Mouse (Mus musculus) Patski (cell line): ENCODE data around the gene Alox5. TPM values are rescaled to one million over a fixed set of nuclear protein-coding genes. Genes with fewer than 3 reads are reported as not detected.

Experiments
- ATAC-seq: fragments of 100-300 bp; one replicate; pipeline ENCODE4 v1.8.0; 2021
- CTCF ChIA-PET: fragments of 350-600 bp; sonication (Branson Sonifier 250); formaldehyde crosslinking; loops from one replicate; lab custom pipeline; 2022; ENCODE audit warnings: inconsistent platforms; lab: Charles Lee
- POLR2A ChIA-PET: fragments of 350-600 bp; sonication (Branson Sonifier 250); formaldehyde crosslinking; loops from one replicate; lab custom pipeline; 2022; ENCODE audit warnings: antibody characterized with exemption, inconsistent platforms; lab: Charles Lee
- DNase-seq: peaks from one replicate; pipeline ENCODE4 v3.0.0-alpha.2; 2011; ENCODE audit warnings: low read depth, low spot score
- H3K27me3 ChIP-seq: fragments of 371-371 bp; one replicate; pipeline ENCODE4 v1.5.1; 2021
- CTCF ChIP-seq: fragments of 100-300 bp; IDR thresholded peaks from one replicate; pipeline ENCODE4 v1.5.1; 2021
- in situ Hi-C: fragments of 300-500 bp; cut with MboI; formaldehyde crosslinking; loops from 3 replicates; pipeline ENCODE4 v1.11.1; 2018; ENCODE audit warnings: low pct_unique_long_range_greater_than_20kb, mixed read lengths
- polyA plus RNA-seq: library from polyadenylated mRNA; unstranded; gene quantifications from one replicate; pipeline ENCODE4 v1.2.3, GENCODE M21; 2021

Gene Alox5
- polyA plus RNA-seq, 1 experiment from 2014 or later: not detected

- POLR2A ChIA-PET: interaction anchor here (0.9 kb wide), 1 partner anchor 51 kb away, joined by 3 read pairs; no protein-coding TSS in a partner anchor
- CTCF ChIA-PET: no interaction called here
Observed at GRCm38 (mm10) chr6:116455781-116456180, 5.2 kb downstream of the Alox5 start.

GRCm38 (mm10) chr6:116440849-116441248 lies 20.1 kb downstream of the Alox5 start:
- peaks cover 34% of the 10 kb centered on the region for H3K27me3 ChIP-seq
- ChIA-PET POLR2A (no interaction called here), CTCF (no interaction called here)
- in situ Hi-C loops: no loop called here
- ATAC-seq (no peak), DNase-seq (no peak)
- no peak for TF ChIP-seq CTCF

More at GRCm38 (mm10) chr6:116455781-116456180, 5.2 kb downstream of the Alox5 start:
- DNase-seq (no peak), ATAC-seq (no peak)
- H3K27me3 ChIP-seq: peaks cover 28% of the 10 kb centered on the region
- TF ChIP-seq CTCF: no peak
- in situ Hi-C loops: no loop called here

GRCm38 (mm10) chr6:116440447-116440846 lies 20.5 kb downstream of the Alox5 start:
- peaks cover 38% of the 10 kb centered on the region for H3K27me3 ChIP-seq
- no peak for TF ChIP-seq CTCF
- no peak for ATAC-seq
- POLR2A ChIA-PET: no interaction called here
- CTCF ChIA-PET: no interaction called here
- no peak for DNase-seq
- in situ Hi-C loops: no loop called here

GRCm38 (mm10) chr6:116439531-116439930 lies 21.4 kb downstream of the Alox5 start:
- H3K27me3 ChIP-seq: peaks cover 40% of the 10 kb centered on the region
- no peak for TF ChIP-seq CTCF
- ATAC-seq: no peak
- ChIA-PET CTCF (no interaction called here), POLR2A (no interaction called here)
- in situ Hi-C loops: no loop called here
- DNase-seq: no peak

- POLR2A ChIA-PET: interaction anchor here (0.7 kb wide), 1 partner anchor 25 kb away, joined by 3 read pairs; no protein-coding TSS in a partner anchor
- in situ Hi-C loops: no loop called here
- DNase-seq (no peak), ATAC-seq (no peak)
- TF ChIP-seq CTCF: no peak
- CTCF ChIA-PET: interaction anchor here (0.8 kb wide), 1 partner anchor 13 kb away, joined by 3 read pairs; no protein-coding TSS in a partner anchor
- peaks cover 40% of the 10 kb centered on the region for H3K27me3 ChIP-seq
Observed at GRCm38 (mm10) chr6:116438864-116439263, 22.1 kb downstream of the Alox5 start.

GRCm38 (mm10) chr6:116428282-116428681 lies 32.7 kb downstream of the Alox5 start:
- DNase-seq (no peak), ATAC-seq (no peak)
- peaks cover 17% of the 10 kb centered on the region for H3K27me3 ChIP-seq
- CTCF ChIA-PET: no interaction called here
- POLR2A ChIA-PET: no interaction called here
- TF ChIP-seq CTCF: peak; percentile 69
- in situ Hi-C loops: no loop called here

GRCm38 (mm10) chr6:116427552-116427951 lies 33.4 kb downstream of the Alox5 start:
- peaks cover 14% of the 10 kb centered on the region for H3K27me3 ChIP-seq
- CTCF ChIA-PET: interaction anchor here (1.2 kb wide), 1 partner anchor 9 kb away, joined by 7 read pairs; no protein-coding TSS in a partner anchor
- ATAC-seq: no peak
- POLR2A ChIA-PET: no interaction called here
- TF ChIP-seq CTCF: no peak
- in situ Hi-C loops: no loop called here
- DNase-seq: no peak

GRCm38 (mm10) chr6:116423664-116424063 lies 37.3 kb downstream of the Alox5 start:
- peak; percentile 69 for TF ChIP-seq CTCF
- ChIA-PET CTCF (no interaction called here), POLR2A (interaction anchor here (0.5 kb wide), 1 partner anchor 85 kb away, joined by 5 read pairs; no protein-coding TSS in a partner anchor)
- H3K27me3 ChIP-seq: peaks cover 7% of the 10 kb centered on the region
- no peak for ATAC-seq
- in situ Hi-C loops: loop anchor here (5.0 to 25.0 kb wide), 2 partner anchors 156 to 536 kb away; no protein-coding TSS in a partner anchor
- DNase-seq: no peak

- DNase-seq (no peak), ATAC-seq (no peak)
- TF ChIP-seq CTCF: no peak
- ChIA-PET POLR2A (interaction anchor here (0.5 kb wide), 1 partner anchor 84 kb away, joined by 5 read pairs; no protein-coding TSS in a partner anchor), CTCF (no interaction called here)
- H3K27me3 ChIP-seq: peaks cover 7% of the 10 kb centered on the region
- in situ Hi-C loops: loop anchor here (5.0 to 25.0 kb wide), 2 partner anchors 156 to 536 kb away; no protein-coding TSS in a partner anchor
Observed at GRCm38 (mm10) chr6:116422991-116423390, 38.0 kb downstream of the Alox5 start.

- no peak for TF ChIP-seq CTCF
- POLR2A ChIA-PET: interaction anchor here (0.7 kb wide), 1 partner anchor 40 kb away, joined by 3 read pairs; no protein-coding TSS in a partner anchor
- peaks cover 3% of the 10 kb centered on the region for H3K27me3 ChIP-seq
- in situ Hi-C loops: loop anchor here (5.0 to 25.0 kb wide), 2 partner anchors 153 to 533 kb away; no protein-coding TSS in a partner anchor
- DNase-seq (no peak), ATAC-seq (no peak)
- CTCF ChIA-PET: interaction anchor here (1.0 kb wide), 2 partner anchors 8 to 15 kb away, joined by 3 read pairs; no protein-coding TSS in a partner anchor
Observed at GRCm38 (mm10) chr6:116420271-116420670, 40.7 kb downstream of the Alox5 start.

- TF ChIP-seq CTCF: no peak
- in situ Hi-C loops: loop anchor here (5.0 to 25.0 kb wide), 2 partner anchors 152 to 532 kb away; no protein-coding TSS in a partner anchor
- ATAC-seq (no peak), DNase-seq (no peak)
- ChIA-PET POLR2A (interaction anchor here (0.6 kb wide), 1 partner anchor 389 kb away, joined by 5 read pairs; no protein-coding TSS in a partner anchor), CTCF (interaction anchor here (1.0 kb wide), 2 partner anchors 8 to 14 kb away, joined by 3 read pairs; no protein-coding TSS in a partner anchor)
- peaks cover 2% of the 10 kb centered on the region for H3K27me3 ChIP-seq
Observed at GRCm38 (mm10) chr6:116419699-116420098, 41.3 kb downstream of the Alox5 start.
